Mouse (Mus musculus) testis, postnatal 14 days (tissue): ENCODE results near the gene Fgfr2.

ENCODE experiments used
- DNase-seq: peaks from one replicate; pipeline ENCODE4 v3.0.0; 2021; ENCODE audit warnings: low spot score

Fgfr2 gene

GRCm38 (mm10) chr7:131027557-131027956, 2095.6 kb downstream of the Fgfr2 start:
- no peak for DNase-seq

- no peak for DNase-seq
Measured at GRCm38 (mm10) chr7:131024807-131025206, 2098.3 kb downstream of the Fgfr2 start.

GRCm38 (mm10) chr7:131019181-131019580, 2104.0 kb downstream of the Fgfr2 start:
- DNase-seq, result no peak

GRCm38 (mm10) chr7:131011901-131012300, 2111.2 kb downstream of the Fgfr2 start:
- DNase-seq, result no peak

- DNase-seq, result no peak
Measured at GRCm38 (mm10) chr7:131009178-131009577, 2114.0 kb downstream of the Fgfr2 start.

- DNase-seq, result no peak
Measured at GRCm38 (mm10) chr7:131007221-131007620, 2115.9 kb downstream of the Fgfr2 start.

GRCm38 (mm10) chr7:131004071-131004470, 2119.1 kb downstream of the Fgfr2 start:
- no peak for DNase-seq

GRCm38 (mm10) chr7:131001976-131002726, 2121.0 kb downstream of the Fgfr2 start:
- DNase-seq, result no peak

GRCm38 (mm10) chr7:130993907-130994306, 2129.2 kb downstream of the Fgfr2 start:
- DNase-seq, result no peak

- no peak for DNase-seq
Measured at GRCm38 (mm10) chr7:130991174-130991789, 2131.9 kb downstream of the Fgfr2 start.

GRCm38 (mm10) chr7:130989371-130989770, 2133.8 kb downstream of the Fgfr2 start:
- DNase-seq, result no peak

GRCm38 (mm10) chr7:130988146-130988545, 2135.0 kb downstream of the Fgfr2 start:
- DNase-seq, result no peak

GRCm38 (mm10) chr7:130985716-130986115, 2137.4 kb downstream of the Fgfr2 start:
- DNase-seq, result no peak

- DNase-seq, result no peak
Measured at GRCm38 (mm10) chr7:130985193-130985592, 2138.0 kb downstream of the Fgfr2 start.

GRCm38 (mm10) chr7:130984294-130984693, 2138.9 kb downstream of the Fgfr2 start:
- DNase-seq, result no peak

- DNase-seq, result no peak
Measured at GRCm38 (mm10) chr7:130982881-130983280, 2140.3 kb downstream of the Fgfr2 start.

GRCm38 (mm10) chr7:130982371-130982770, 2140.8 kb downstream of the Fgfr2 start:
- no peak for DNase-seq

GRCm38 (mm10) chr7:130980130-130980529, 2143.0 kb downstream of the Fgfr2 start:
- no peak for DNase-seq

- no peak for DNase-seq
Measured at GRCm38 (mm10) chr7:130978545-130978944, 2144.6 kb downstream of the Fgfr2 start.

GRCm38 (mm10) chr7:130977794-130978521, 2145.2 kb downstream of the Fgfr2 start:
- peak; percentile 44 for DNase-seq

- DNase-seq, result no peak
Measured at GRCm38 (mm10) chr7:130976305-130976935, 2146.7 kb downstream of the Fgfr2 start.

- DNase-seq, result no peak
Measured at GRCm38 (mm10) chr7:130972767-130973166, 2150.4 kb downstream of the Fgfr2 start.
